Mouse (Mus musculus) testis, adult 2 months (tissue): Measurements from ENCODE around the gene Efcab14.
A peak's percentile ranks its signal among the peaks of the same experiment; 100 is the strongest.

Experiments
- CTCF ChIP-seq: fragments of 200-500 bp; IDR thresholded peaks from 2 replicates; pipeline ENCODE4 v1.5.1; 2012; ENCODE audit warnings: low read depth, mild to moderate bottlenecking, inconsistent platforms, low read length, moderate library complexity; ENCODE audit not compliant: control insufficient read depth, insufficient read depth, insufficient replicate concordance
- POLR2A ChIP-seq: fragments of 200-500 bp; IDR thresholded peaks from 2 replicates; pipeline ENCODE4 v1.6.1; 2012; ENCODE audit warnings: low read depth, mild to moderate bottlenecking, inconsistent platforms, low read length, moderate library complexity; ENCODE audit not compliant: control insufficient read depth

GRCm38 (mm10) chr4:115784769-115785510 lies 47.4 kb downstream of the Efcab14 start, which contains the start of gene Atpaf1:
- TF ChIP-seq CTCF (no peak), POLR2A (peak; percentile 61)
